Mouse (Mus musculus) lung, postnatal 0 days (tissue): ENCODE measurements around the gene Msantd3.

ENCODE experiments used
- CTCF ChIP-seq: IDR thresholded peaks from 2 replicates; pipeline ENCODE4 v1.5.1; 2016; ENCODE audit warnings: antibody characterized with exemption, mild to moderate bottlenecking
- EP300 ChIP-seq: IDR thresholded peaks from 2 replicates; pipeline ENCODE4 v1.6.1; 2016; ENCODE audit warnings: antibody characterized with exemption, mild to moderate bottlenecking, control low read depth

DNA sequence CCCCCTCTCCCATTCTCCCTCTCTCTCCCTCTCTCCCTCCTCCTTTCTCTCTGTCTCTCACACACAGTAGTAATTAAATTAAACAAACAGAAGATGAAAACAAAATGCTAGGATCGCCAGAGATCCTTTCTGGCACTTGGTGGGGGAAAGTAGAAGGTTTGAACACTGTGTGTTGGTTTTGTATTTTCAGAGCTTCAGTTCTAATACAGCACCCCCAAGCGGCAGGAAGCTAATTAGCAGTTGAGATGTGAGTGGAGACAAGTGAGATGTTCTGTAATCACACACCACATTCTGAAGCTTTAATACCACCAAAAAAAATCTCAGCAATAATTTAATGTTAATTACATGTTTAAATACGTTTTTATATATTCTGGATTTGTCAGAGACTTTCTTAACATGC, 16.0 kb downstream of the Msantd3 start:
- no peak for TF ChIP-seq EP300
- peak; percentile 75 for TF ChIP-seq CTCF
